Mouse (Mus musculus) left cerebral cortex, postnatal 36 days (tissue): ENCODE measurements around the gene Mier3. TPM values are rescaled to one million over a fixed set of nuclear protein-coding genes. Genes with fewer than 3 reads are reported as not detected.
A peak's percentile ranks its signal among the peaks of the same experiment; 100 is the strongest.

Experiments used
- DNase-seq, 2 experiments: peaks; one replicate each; pipeline ENCODE4 v3.0.0; 2021 to 2022; ENCODE audit warnings: low spot score in 2 of 2, mixed read lengths in 1 of 2
- intact Hi-C: fragments of 180-260 bp; cut with DNase I; formaldehyde crosslinking; loops from one replicate; pipeline ENCODE4 v1.15.1; 2025
- total RNA-seq, 2 experiments: library from RNA; stranded (reverse); gene quantifications; 2 replicates each; pipeline ENCODE4 v1.2.3; 2021

Mier3 gene
- total RNA-seq: 10 to 100 TPM; 22.4 to 25.0 TPM

DNA sequence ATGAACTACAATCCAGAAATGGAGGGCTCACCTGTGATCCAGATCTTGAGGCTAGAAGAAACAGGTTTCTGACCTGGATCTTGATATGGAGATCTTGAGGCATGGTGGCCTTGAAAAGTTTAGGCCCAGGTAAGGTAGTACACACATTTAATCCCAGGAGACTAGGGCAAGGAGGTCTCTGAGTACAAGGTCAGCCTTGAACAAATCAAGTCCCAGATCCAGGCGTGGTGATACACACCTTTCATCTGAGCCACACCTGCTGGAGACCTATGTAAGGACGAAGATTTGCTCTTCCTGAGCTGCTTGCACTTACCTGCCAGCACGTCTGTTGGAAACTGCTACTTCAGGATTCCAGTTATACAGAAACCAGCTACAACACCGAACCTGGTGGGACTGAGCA is at the start of gene Mier3:
Mier3 (plus strand) TSS at position 301 of the 400 bp plus-strand sequence.
- DNase-seq: no peak
- intact Hi-C loops: no loop called here

- intact Hi-C loops: no loop called here
Observed at GRCm38 (mm10) chr13:111634163-111635160, 46.3 kb upstream of the Mier3 start.

GRCm38 (mm10) chr13:111640319-111640718 is 40.5 kb upstream of the Mier3 start:
- intact Hi-C loops: no loop called here
- DNase-seq: no peak

More at GRCm38 (mm10) chr13:111634163-111635160, 46.3 kb upstream of the Mier3 start:
- no peak for DNase-seq

GRCm38 (mm10) chr13:111643636-111644035 is 37.1 kb upstream of the Mier3 start:
- intact Hi-C loops: no loop called here
- no peak for DNase-seq

DNA sequence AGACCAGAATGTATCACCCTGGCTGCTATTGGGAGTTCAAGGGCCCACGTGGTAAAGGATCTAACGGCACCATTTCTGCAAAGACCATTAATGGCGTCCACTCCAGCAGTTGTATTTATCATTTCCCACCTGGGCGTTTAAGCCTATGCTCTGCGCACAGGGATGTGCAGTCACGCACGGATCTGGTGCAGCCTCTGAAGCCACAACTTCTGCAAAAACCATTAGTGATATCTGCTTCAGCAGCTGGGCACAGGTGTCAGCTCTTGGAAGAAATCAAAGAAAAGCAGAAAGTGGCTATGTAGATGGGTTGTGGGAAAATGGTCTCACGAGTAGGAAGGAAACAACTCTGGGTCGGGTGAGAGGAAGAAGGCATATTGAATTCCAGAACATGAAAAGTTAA is 34.6 kb upstream of the Mier3 start:
- intact Hi-C loops: no loop called here
- DNase-seq: no peak

GRCm38 (mm10) chr13:111647279-111647678 is 33.5 kb upstream of the Mier3 start:
- intact Hi-C loops: no loop called here
- no peak for DNase-seq

DNA sequence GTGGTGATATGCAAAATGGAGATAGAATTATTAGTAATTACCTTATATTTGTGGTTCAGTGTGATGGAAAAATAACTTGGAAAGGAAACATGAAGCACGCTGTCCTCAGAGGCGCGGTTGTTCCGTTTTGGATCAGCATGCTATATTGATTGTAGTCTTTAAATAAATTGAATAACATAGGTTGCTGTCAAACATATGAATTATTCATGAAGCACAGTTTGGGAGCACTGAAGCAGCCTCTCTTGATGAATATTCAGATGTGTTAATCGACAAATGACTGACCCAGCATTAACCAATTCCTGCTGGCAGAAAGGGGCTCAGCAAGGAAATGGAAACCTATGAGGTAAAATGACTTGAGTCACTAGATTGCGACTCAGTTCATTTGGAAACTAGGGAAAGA is 29.8 kb upstream of the Mier3 start:
- no peak for DNase-seq
- intact Hi-C loops: no loop called here

DNA sequence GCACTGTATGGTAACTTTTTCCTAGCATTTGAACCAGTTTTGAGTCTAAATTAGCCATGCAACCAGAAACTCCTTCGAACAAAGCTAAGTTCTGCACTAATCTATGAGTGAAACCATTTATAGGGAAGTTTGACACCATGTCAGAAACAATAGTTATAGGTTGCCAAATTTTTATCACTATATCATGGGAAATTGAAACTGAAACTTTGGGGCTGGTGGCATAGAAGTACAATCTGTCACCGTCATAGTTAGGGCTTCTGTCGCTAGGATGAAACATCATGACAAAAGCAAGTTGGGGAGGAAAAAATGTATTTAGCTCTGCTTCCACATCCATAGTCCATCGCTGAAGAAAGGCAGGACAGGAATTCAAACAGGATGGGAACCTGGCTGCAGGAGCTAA is 25.5 kb upstream of the Mier3 start:
- no peak for DNase-seq
- intact Hi-C loops: no loop called here

GRCm38 (mm10) chr13:111655856-111656255 is 24.9 kb upstream of the Mier3 start:
- no peak for DNase-seq
- intact Hi-C loops: no loop called here

GRCm38 (mm10) chr13:111656309-111656708 is 24.5 kb upstream of the Mier3 start:
- no peak for DNase-seq
- intact Hi-C loops: no loop called here

DNA sequence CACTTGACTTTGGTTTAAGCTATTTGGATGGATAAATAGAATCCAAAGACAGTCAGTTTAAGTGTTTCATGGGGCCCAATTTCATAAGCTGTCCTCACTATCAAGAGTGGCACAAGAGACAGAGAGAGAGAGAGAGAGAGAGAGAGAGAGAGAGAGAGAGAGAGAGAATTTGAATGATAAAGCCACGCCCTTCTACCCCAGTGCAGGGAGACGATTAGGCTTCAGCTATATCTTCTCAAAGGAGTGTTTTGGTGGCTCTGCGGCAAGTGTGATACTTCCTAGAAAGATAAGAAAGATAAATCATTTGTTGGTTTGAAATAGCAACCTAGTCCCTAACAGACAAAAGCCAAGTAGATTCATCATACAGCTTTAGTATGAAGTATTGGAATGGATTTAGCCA is 24.0 kb upstream of the Mier3 start:
- DNase-seq: no peak
- intact Hi-C loops: no loop called here

- no peak for DNase-seq
- intact Hi-C loops: no loop called here
Observed at GRCm38 (mm10) chr13:111658501-111659280, 22.1 kb upstream of the Mier3 start.

GRCm38 (mm10) chr13:111659430-111659829 is 21.3 kb upstream of the Mier3 start:
- DNase-seq: no peak
- intact Hi-C loops: no loop called here

- no peak for DNase-seq
- intact Hi-C loops: no loop called here
Observed at GRCm38 (mm10) chr13:111660072-111660471, 20.7 kb upstream of the Mier3 start.

DNA sequence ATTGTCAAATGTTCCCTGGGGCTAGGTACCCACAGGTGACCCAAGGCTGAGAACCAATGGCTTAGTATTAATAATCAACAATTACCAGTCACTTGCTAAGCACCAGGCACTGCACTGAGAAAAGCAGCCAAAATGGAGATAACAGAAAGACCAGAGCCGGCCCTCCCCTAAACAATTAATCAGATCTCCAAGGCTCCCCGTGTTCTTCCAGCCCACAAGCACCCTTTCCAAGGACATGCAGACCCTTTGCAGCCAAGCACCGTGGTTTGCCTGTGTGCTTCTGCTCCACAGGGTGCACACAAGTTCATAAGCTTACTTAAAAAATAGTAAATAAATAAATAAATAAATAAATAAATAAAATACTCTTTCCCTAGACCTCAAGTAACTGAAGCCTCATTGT is 20.2 kb upstream of the Mier3 start:
- intact Hi-C loops: no loop called here
- DNase-seq: no peak

DNA sequence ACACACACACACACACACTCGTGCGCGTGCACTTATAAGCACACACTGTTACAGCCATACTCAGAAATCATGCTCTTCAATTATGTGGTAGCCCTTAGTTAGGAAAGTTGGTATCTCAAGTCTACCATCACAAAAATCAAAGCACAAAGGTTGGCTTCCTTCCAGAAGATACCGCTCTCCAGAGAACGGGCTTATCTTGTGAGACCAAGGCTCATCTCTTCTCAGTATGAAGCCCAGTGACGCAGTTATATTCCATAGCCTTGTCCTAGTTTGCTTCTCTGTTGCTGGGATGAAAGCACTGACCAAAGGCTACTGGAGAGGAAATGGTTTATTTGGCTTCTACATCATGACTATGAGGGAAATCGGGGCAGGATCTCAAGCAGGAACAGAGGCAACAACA is 12.8 kb upstream of the Mier3 start:
- no peak for DNase-seq
- intact Hi-C loops: no loop called here

DNA sequence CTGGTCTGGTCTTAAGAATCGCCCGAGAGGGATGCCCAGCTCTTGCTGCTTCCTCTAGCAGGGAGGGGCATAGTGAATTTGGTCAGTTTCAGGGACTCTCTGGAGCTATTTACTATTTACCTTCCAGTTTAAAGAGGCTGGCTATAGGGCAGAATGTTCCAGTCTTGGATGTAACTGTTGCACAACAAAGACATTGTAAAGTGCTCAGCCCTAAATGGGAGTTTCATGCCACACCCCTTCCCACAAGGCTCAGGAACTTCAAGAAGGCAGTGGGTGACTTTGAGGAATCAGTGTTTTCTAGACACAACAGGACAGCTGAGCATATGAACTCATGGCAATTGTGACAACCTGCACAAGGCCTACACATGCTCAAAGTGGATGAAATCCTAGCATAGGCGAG is 3.9 kb upstream of the Mier3 start:
- no peak for DNase-seq
- intact Hi-C loops: no loop called here

DNA sequence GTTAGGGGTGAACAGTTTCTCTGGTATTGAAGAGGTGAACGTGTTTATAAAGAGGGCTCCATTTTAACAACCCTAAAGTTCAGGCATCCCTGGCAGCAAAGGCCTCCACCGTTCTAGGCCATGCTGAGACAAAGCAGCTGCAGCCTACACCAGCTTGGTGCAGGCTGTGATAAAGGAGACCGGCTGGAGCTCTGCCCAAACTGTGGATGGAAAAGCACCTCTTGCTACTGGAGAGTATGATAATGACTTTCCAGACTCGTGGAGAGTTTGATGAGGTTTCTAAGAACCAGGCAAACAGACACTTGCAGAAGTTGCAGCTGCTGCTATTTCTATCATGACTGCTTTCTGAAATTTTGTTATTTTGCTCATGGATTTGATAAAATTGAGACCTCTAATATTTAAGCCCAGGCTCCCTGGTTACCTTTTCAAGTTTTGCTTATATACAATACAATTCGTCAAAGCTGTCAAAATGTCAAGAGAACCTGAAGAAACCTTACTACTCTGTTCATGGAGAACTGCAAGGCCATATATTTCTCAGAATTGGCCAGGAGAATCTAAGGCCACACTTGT is 3.4 kb downstream of the Mier3 start:
- intact Hi-C loops: no loop called here
- no peak for DNase-seq

GRCm38 (mm10) chr13:111685751-111686462 is 5.1 kb downstream of the Mier3 start:
- DNase-seq: peak; percentile 87 to 89
- intact Hi-C loops: loop anchor here (5.0 kb wide), 1 partner anchor 199 kb away; no protein-coding TSS in a partner anchor
